Mouse (Mus musculus) cortical plate, adult 2 months (tissue): ENCODE results near the gene Leng8.

Experiments
- CTCF ChIP-seq: fragments of 200-500 bp; IDR thresholded peaks from 2 replicates; pipeline ENCODE4 v1.5.1; 2011; ENCODE audit warnings: mild to moderate bottlenecking, control low read depth, low read length; ENCODE audit not compliant: insufficient read depth; ENCODE audit errors: extremely low read depth
- POLR2A ChIP-seq: fragments of 200-500 bp; IDR thresholded peaks from 2 replicates; pipeline ENCODE4 v1.6.1; 2011; ENCODE audit warnings: mild to moderate bottlenecking, low read length, control low read depth; ENCODE audit not compliant: insufficient read depth; ENCODE audit errors: extremely low read depth

GRCm38 (mm10) chr7:4124315-4124759 lies 12.5 kb upstream of the Leng8 start:
- TF ChIP-seq POLR2A (peak; percentile 50), CTCF (no peak)
